Mouse (Mus musculus): ENCODE results near the gene Gm14434.
"Not testable (repeated sequence)": the region's sequence is repeated elsewhere in the genome, so short reads cannot be mapped to it uniquely, and the experiment has no call there.

The Gm14434 gene

GRCm38 (mm10) chr2:176486683-176487082 is at the start of gene Gm14434:
TSS of gene Gm14434 (minus strand) at chr2:176486783.
- DNase-seq (ENCODE audit: low read depth, low spot score), result not testable (repeated sequence)

GRCm38 (mm10) chr2:176520756-176521155 is 34.2 kb upstream of the Gm14434 start, which contains the start of gene Zfp967:
TSS of gene Zfp967 (plus strand) at chr2:176521056.
- DNase-seq (ENCODE audit: low read depth, low spot score), result not testable (repeated sequence)

GRCm38 (mm10) chr2:176423294-176423693 is 63.3 kb downstream of the Gm14434 start, which contains the start of gene Gm14435:
TSS of gene Gm14435 (plus strand) at chr2:176423594.
- DNase-seq (ENCODE audit: low read depth, low spot score), result not testable (repeated sequence)
